Mouse (Mus musculus): ENCODE data around the gene Boll. TPM values are rescaled to one million over a fixed set of nuclear protein-coding genes. Genes with fewer than 3 reads are reported as not detected.
A peak's percentile ranks its signal among the peaks of the same experiment; 100 is the strongest.

The Boll gene
- polyA plus RNA-seq, 1 experiment: not detected

- no peaks in the 10 kb centered on the region for H3K27me3 ChIP-seq (ENCODE audit: control insufficient read depth, insufficient read depth, insufficient read length)
- H3K4me2 ChIP-seq (ENCODE audit: low read depth): peak overlapping the region; percentile 89
- no peak for TF ChIP-seq USF1 (IDR thresholded peaks at IDR 0.05; ENCODE audit: low read depth)
- TF ChIP-seq MYOG (IDR thresholded peaks at IDR 0.05; ENCODE audit: control insufficient read depth in 1 of 3, insufficient read depth in 1 of 3, insufficient read length in 2 of 3, low read depth in 2 of 3): no peak
- no peak for TF ChIP-seq E2F4 (IDR thresholded peaks at IDR 0.05; ENCODE audit: insufficient read depth)
- no peak for TF ChIP-seq TCF12 (IDR thresholded peaks at IDR 0.05; ENCODE audit: insufficient read depth, poor library complexity, severe bottlenecking)
- TF ChIP-seq MAX (IDR thresholded peaks at IDR 0.05; ENCODE audit: low read depth): no peak
- no peak for TF ChIP-seq POLR2AphosphoS2 (IDR thresholded peaks at IDR 0.05; ENCODE audit: insufficient read length, low read depth)
- TF ChIP-seq TCF3 (IDR thresholded peaks at IDR 0.05; ENCODE audit: insufficient read length, low read depth): no peak
- TF ChIP-seq SRF (IDR thresholded peaks at IDR 0.05; ENCODE audit: control insufficient read depth, insufficient read length, low read depth): no peak
- no peak for TF ChIP-seq REST (IDR thresholded peaks at IDR 0.05; ENCODE audit: insufficient read depth, insufficient read length)
- TF ChIP-seq MYOD1 (IDR thresholded peaks at IDR 0.05; ENCODE audit: control insufficient read depth in 1 of 3, insufficient read length in 2 of 3, low read depth in 2 of 3): no peak
- no peak for TF ChIP-seq CEBPB (IDR thresholded peaks at IDR 0.05; ENCODE audit: insufficient read depth, poor library complexity, severe bottlenecking)
- no peak for TF ChIP-seq POLR2A (IDR thresholded peaks at IDR 0.05; ENCODE audit: insufficient read length, low read depth)
- no peaks in the 10 kb centered on the region for H3K36me3 ChIP-seq (ENCODE audit: control insufficient read depth, insufficient read depth)
- H3ac ChIP-seq (ENCODE audit: control insufficient read depth, insufficient read length): no peak overlapping the region
- H3K79me2 ChIP-seq (ENCODE audit: control insufficient read depth, insufficient read depth): peaks cover 41% of the 10 kb centered on the region
- H3K4me3 ChIP-seq: peak overlapping the region; percentile 85
These were observed 139.2 kb downstream of the Boll start for GRCm38 (mm10) chr1:55224111-55224510.

DNA sequence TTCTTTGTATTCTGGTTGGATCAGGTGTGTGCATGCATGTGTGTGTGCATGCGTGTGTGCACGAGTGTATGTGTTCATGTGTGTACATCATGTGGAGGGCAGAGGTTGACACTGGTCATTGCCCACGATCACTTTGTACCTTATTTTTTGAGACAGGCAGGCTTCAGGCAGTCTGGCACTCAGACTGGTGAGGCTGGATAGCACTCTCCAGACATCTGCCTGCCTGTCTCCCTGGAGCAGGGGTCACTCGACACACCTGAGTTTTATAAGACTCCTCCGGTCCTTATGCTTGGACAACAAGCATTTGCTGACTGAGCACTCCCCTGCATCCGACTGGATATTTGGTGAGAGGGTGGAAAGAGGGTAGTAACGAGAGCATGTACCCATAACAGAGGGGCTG is 140.2 kb downstream of the Boll start:
- Histone ChIP-seq H3K4me3 (peak overlapping the region; percentile 85), H3K36me3 (ENCODE audit: control insufficient read depth, insufficient read depth) (no peaks in the 10 kb centered on the region), H3ac (ENCODE audit: control insufficient read depth, insufficient read length) (no peak overlapping the region), H3K27me3 (ENCODE audit: control insufficient read depth, insufficient read depth, insufficient read length) (no peaks in the 10 kb centered on the region), H3K4me2 (ENCODE audit: low read depth) (peak overlapping the region; percentile 89), H3K79me2 (ENCODE audit: control insufficient read depth, insufficient read depth) (peaks cover 48% of the 10 kb centered on the region)
- TF ChIP-seq E2F4 (IDR thresholded peaks at IDR 0.05; ENCODE audit: insufficient read depth): no peak
- no peak for TF ChIP-seq MAX (IDR thresholded peaks at IDR 0.05; ENCODE audit: low read depth)
- peak; percentile 13 for TF ChIP-seq POLR2A (IDR thresholded peaks at IDR 0.05; ENCODE audit: insufficient read length, low read depth)
- no peak for TF ChIP-seq MYOD1 (IDR thresholded peaks at IDR 0.05; ENCODE audit: control insufficient read depth in 1 of 3, insufficient read length in 2 of 3, low read depth in 2 of 3)
- TF ChIP-seq MYOG (IDR thresholded peaks at IDR 0.05; ENCODE audit: control insufficient read depth in 1 of 3, insufficient read depth in 1 of 3, insufficient read length in 2 of 3, low read depth in 2 of 3): no peak
- TF ChIP-seq TCF12 (IDR thresholded peaks at IDR 0.05; ENCODE audit: insufficient read depth, poor library complexity, severe bottlenecking): no peak
- TF ChIP-seq USF1 (IDR thresholded peaks at IDR 0.05; ENCODE audit: low read depth): no peak

DNA sequence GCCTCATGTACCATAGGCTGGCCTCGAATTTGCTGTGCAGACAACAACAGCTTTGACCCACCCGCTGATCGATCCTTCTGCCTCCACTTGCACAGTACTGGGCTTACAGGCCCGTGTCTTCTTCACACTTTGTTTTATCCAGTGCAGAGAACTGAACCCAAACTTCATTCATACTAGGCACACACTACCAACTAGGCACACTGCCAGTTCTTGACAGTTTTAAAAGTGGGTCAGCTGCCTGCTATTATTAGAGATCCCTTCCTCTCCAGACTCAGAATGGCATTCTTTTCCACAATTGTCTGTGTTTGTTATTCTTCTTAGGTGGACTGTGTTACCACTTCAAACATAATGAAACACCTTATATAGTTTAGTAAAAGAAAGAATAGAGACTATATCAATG is 141.9 kb downstream of the Boll start:
- Histone ChIP-seq H3ac (ENCODE audit: control insufficient read depth, insufficient read length) (no peak overlapping the region), H3K36me3 (ENCODE audit: control insufficient read depth, insufficient read depth) (no peaks in the 10 kb centered on the region), H3K4me3 (no peak overlapping the region), H3K79me2 (ENCODE audit: control insufficient read depth, insufficient read depth) (peaks cover 55% of the 10 kb centered on the region), H3K4me2 (ENCODE audit: low read depth) (peak overlapping the region; percentile 89), H3K27me3 (ENCODE audit: control insufficient read depth, insufficient read depth, insufficient read length) (no peaks in the 10 kb centered on the region)
- TF ChIP-seq TCF12 (IDR thresholded peaks at IDR 0.05; ENCODE audit: insufficient read depth, poor library complexity, severe bottlenecking) (no peak), MYOG (IDR thresholded peaks at IDR 0.05; ENCODE audit: control insufficient read depth in 1 of 3, insufficient read depth in 1 of 3, insufficient read length in 2 of 3, low read depth in 2 of 3) (no peak), TCF3 (IDR thresholded peaks at IDR 0.05; ENCODE audit: insufficient read length, low read depth) (no peak), POLR2A (IDR thresholded peaks at IDR 0.05; ENCODE audit: insufficient read length, low read depth) (no peak), E2F4 (IDR thresholded peaks at IDR 0.05; ENCODE audit: insufficient read depth) (no peak), MYOD1 (IDR thresholded peaks at IDR 0.05; ENCODE audit: control insufficient read depth in 1 of 3, insufficient read length in 2 of 3, low read depth in 2 of 3) (no peak), REST (IDR thresholded peaks at IDR 0.05; ENCODE audit: insufficient read depth, insufficient read length) (no peak), MAX (IDR thresholded peaks at IDR 0.05; ENCODE audit: low read depth) (no peak), SRF (IDR thresholded peaks at IDR 0.05; ENCODE audit: control insufficient read depth, insufficient read length, low read depth) (no peak), CEBPB (IDR thresholded peaks at IDR 0.05; ENCODE audit: insufficient read depth, poor library complexity, severe bottlenecking) (no peak), POLR2AphosphoS2 (IDR thresholded peaks at IDR 0.05; ENCODE audit: insufficient read length, low read depth) (no peak), USF1 (IDR thresholded peaks at IDR 0.05; ENCODE audit: low read depth) (no peak)

- H3K79me2 ChIP-seq (ENCODE audit: control insufficient read depth, insufficient read depth): peaks cover 37% of the 10 kb centered on the region
These were observed 146.1 kb downstream of the Boll start for GRCm38 (mm10) chr1:55217191-55217590.

More at GRCm38 (mm10) chr1:55217191-55217590, 146.1 kb downstream of the Boll start:
- no peak overlapping the region for H3K4me3 ChIP-seq
- H3K4me2 ChIP-seq (ENCODE audit: low read depth): peak overlapping the region; percentile 55
- H3K27me3 ChIP-seq (ENCODE audit: control insufficient read depth, insufficient read depth, insufficient read length): no peaks in the 10 kb centered on the region
- no peak overlapping the region for H3ac ChIP-seq (ENCODE audit: control insufficient read depth, insufficient read length)
- peak; percentile 71 to 95 (median 87) for TF ChIP-seq MYOG (IDR thresholded peaks at IDR 0.05; ENCODE audit: control insufficient read depth in 1 of 3, insufficient read depth in 1 of 3, insufficient read length in 2 of 3, low read depth in 2 of 3)
- peak; percentile 64 for TF ChIP-seq TCF12 (IDR thresholded peaks at IDR 0.05; ENCODE audit: insufficient read depth, poor library complexity, severe bottlenecking)
- TF ChIP-seq E2F4 (IDR thresholded peaks at IDR 0.05; ENCODE audit: insufficient read depth): no peak
- TF ChIP-seq TCF3 (IDR thresholded peaks at IDR 0.05; ENCODE audit: insufficient read length, low read depth): peak; percentile 46
- TF ChIP-seq MYOD1 (IDR thresholded peaks at IDR 0.05; ENCODE audit: control insufficient read depth in 1 of 3, insufficient read length in 2 of 3, low read depth in 2 of 3): peak; percentile 35 to 95 (median 78)
- no peak for TF ChIP-seq REST (IDR thresholded peaks at IDR 0.05; ENCODE audit: insufficient read depth, insufficient read length)
- no peaks in the 10 kb centered on the region for H3K36me3 ChIP-seq (ENCODE audit: control insufficient read depth, insufficient read depth)
